Mouse (Mus musculus) limb, embryonic 11.5 days (tissue): ENCODE results near the gene Gm10273. TPM values are rescaled to one million over a fixed set of nuclear protein-coding genes. Genes with fewer than 3 reads are reported as not detected.

Source experiments
- ATAC-seq: fragments of 200-750 bp; cut with Nextera tagmentation; 2 replicates; pipeline ENCODE4 v1.8.0; 2017; ENCODE audit warnings: low read depth; ENCODE audit not compliant: insufficient number of reproducible peaks, low FRiP score, low TSS enrichment
- DNase-seq: peaks from one replicate; pipeline ENCODE4 v3.0.0-alpha.2; 2015; ENCODE audit warnings: low spot score
- H3K27ac ChIP-seq: fragments of 300-500 bp; sonication (generic); replicated peaks from 2 replicates; pipeline ENCODE4 v1.5.1; 2014; ENCODE audit warnings: low read depth, mild to moderate bottlenecking, low read length
- H3K27me3 ChIP-seq: fragments of 300-500 bp; sonication (generic); 2 replicates; pipeline ENCODE4 v1.6.1; 2014; ENCODE audit warnings: mild to moderate bottlenecking, low read length, mixed read lengths; ENCODE audit not compliant: control insufficient read depth, insufficient read depth
- H3K36me3 ChIP-seq: fragments of 300-500 bp; sonication (generic); 2 replicates; pipeline ENCODE4 v1.6.1; 2014; ENCODE audit warnings: mild to moderate bottlenecking, low read length, moderate library complexity, mixed read lengths; ENCODE audit not compliant: control insufficient read depth, insufficient read depth
- H3K4me1 ChIP-seq: fragments of 300-500 bp; sonication (generic); 2 replicates; pipeline ENCODE4 v1.6.1; 2014; ENCODE audit warnings: low read length, mixed read lengths; ENCODE audit not compliant: control insufficient read depth, insufficient read depth
- H3K4me2 ChIP-seq: fragments of 300-500 bp; sonication (generic); 2 replicates; pipeline ENCODE4 v1.6.1; 2014; ENCODE audit warnings: low read depth, mild to moderate bottlenecking, moderate library complexity; ENCODE audit not compliant: severe bottlenecking
- H3K4me3 ChIP-seq: fragments of 300-500 bp; sonication (generic); 2 replicates; pipeline ENCODE4 v1.5.1; 2014; ENCODE audit warnings: low read depth, low read length
- H3K9ac ChIP-seq: fragments of 300-500 bp; sonication (generic); 2 replicates; pipeline ENCODE4 v1.6.1; 2014; ENCODE audit warnings: mild to moderate bottlenecking, low read length
- H3K9me3 ChIP-seq: fragments of 300-500 bp; sonication (generic); 2 replicates; pipeline ENCODE4 v1.6.1; 2016; ENCODE audit warnings: low read length; ENCODE audit not compliant: control insufficient read depth
- WGBS: fragments of 180-500 bp; shearing (Covaris S2); extraction: QIAGEN DNeasy Blood & Tissue Kit; methylation state at CpG from one replicate; pipeline ENCODE4 v1.1.7; 2014; 5-methylcytosine and 5-hydroxymethylcytosine counted together
- polyA plus RNA-seq: library from polyadenylated mRNA; unstranded; fragments of >200 nt; fragmentation: Nextera tagmentation; extraction: Ambion mirVana; gene quantifications from 2 replicates; pipeline ENCODE4 v1.2.1, GENCODE M21; 2014

The Gm10273 gene
- polyA plus RNA-seq, 1 experiment from 2014 or later: 5.1 TPM

DNA sequence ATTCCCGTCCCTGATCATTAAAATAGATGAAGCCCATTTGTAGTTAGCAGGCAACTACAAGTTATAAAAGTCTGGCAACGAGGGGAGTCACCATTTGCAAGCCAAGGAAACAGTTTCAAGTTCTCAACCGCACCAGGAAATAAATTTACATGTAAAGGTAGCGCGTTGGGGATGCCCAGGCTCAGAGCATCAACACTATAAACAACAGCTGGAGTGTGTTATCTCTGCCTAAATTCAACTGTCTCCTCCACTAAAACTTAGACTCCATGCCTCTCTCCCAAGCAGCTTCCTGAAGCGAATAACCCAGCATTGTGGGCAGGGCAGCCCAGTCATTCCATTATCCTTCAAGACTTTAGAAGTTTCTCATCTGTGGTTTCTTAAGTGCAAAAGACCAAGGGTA is 13.1 kb downstream of the Gm10273 start:
- Histone ChIP-seq H3K27me3 (no peaks in the 10 kb centered on the region), H3K4me2 (no peak overlapping the region), H3K9me3 (no peaks in the 10 kb centered on the region), H3K36me3 (no peaks in the 10 kb centered on the region), H3K27ac (no peak overlapping the region), H3K4me3 (no peak overlapping the region), H3K4me1 (no peaks in the 10 kb centered on the region), H3K9ac (no peak overlapping the region)
- DNase-seq: no peak
- no peak for ATAC-seq
- WGBS: 30% methylated on average over 6 of the region's 6 CpGs

DNA sequence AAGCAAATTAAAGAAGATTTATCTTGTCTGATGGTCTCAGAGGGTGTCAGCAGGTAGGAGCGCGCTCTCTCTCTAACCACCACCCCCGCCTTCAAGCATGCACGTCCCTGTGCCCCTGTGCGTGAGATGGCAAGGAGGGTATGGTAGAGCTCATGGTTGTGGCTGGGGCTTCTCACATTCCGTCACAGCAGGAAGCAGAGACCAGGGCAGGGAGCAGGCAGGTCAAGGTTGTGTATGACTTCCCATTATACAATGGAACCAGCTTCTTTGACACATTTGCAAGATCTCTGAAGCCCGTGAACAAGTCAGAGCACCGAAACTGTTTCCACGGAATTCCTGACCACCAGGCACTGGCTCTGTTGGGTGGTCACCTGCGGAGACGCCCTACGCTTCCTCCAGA is 14.8 kb downstream of the Gm10273 start:
- no peaks in the 10 kb centered on the region for H3K9me3 ChIP-seq
- ATAC-seq (no peak), DNase-seq (no peak)
- H3K4me2 ChIP-seq: no peak overlapping the region
- H3K9ac ChIP-seq: no peak overlapping the region
- WGBS: 75% methylated on average over 12 of the region's 12 CpGs
- no peaks in the 10 kb centered on the region for H3K36me3 ChIP-seq
- H3K27me3 ChIP-seq: no peaks in the 10 kb centered on the region
- no peak overlapping the region for H3K4me3 ChIP-seq
- H3K27ac ChIP-seq: no peak overlapping the region
- H3K4me1 ChIP-seq: no peaks in the 10 kb centered on the region

DNA sequence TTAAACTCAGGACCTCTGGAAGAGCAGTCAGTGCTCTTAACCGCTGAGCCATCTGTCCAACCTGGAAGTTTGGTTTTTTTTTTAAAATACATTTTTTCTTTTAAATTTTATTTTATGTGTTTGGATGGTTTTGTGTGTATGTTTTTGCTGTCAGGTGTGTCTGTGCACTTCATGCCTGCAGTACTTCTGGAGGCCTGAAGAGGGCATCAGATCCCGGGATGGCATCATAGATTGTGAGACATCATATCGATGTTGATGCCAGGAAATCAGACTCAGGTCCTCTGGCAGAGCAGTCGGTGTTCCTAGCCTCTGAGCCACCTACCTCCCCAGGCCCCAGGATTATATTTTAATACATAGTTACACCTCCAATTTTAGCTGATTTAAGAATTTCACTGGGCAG is 18.3 kb downstream of the Gm10273 start:
- H3K27ac ChIP-seq: no peak overlapping the region
- H3K9me3 ChIP-seq: no peaks in the 10 kb centered on the region
- H3K27me3 ChIP-seq: no peaks in the 10 kb centered on the region
- H3K4me1 ChIP-seq: no peaks in the 10 kb centered on the region
- no peaks in the 10 kb centered on the region for H3K36me3 ChIP-seq
- DNase-seq: no peak
- no peak overlapping the region for H3K4me3 ChIP-seq
- 87% methylated on average over 4 of the region's 4 CpGs for WGBS
- ATAC-seq: no peak
- no peak overlapping the region for H3K4me2 ChIP-seq
- H3K9ac ChIP-seq: no peak overlapping the region

DNA sequence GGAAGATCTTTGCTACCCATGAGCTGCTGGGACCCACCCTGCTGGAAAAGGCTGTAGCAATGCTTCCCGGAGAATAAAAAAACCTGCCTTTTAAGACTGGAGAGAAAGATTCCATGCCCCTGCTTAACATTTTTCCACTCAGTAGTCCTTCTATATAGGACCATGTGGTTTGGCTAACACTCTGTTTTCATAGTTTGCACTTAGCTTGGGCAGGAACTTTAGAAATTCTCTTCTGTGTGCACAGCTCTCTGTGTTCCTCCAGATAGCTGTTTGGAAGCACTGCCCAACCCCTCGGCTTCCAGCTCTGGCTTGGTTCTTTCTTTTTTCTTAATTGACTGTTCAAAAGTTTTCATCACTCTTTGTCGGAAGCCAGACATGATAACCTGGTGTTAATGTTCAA is 21.2 kb downstream of the Gm10273 start:
- WGBS: 76% methylated on average over 3 of the region's 3 CpGs
- ATAC-seq (no peak), DNase-seq (no peak)
- Histone ChIP-seq H3K4me3 (no peak overlapping the region), H3K36me3 (no peaks in the 10 kb centered on the region), H3K9me3 (no peaks in the 10 kb centered on the region), H3K9ac (no peak overlapping the region), H3K27me3 (no peaks in the 10 kb centered on the region), H3K4me1 (no peaks in the 10 kb centered on the region), H3K4me2 (no peak overlapping the region), H3K27ac (no peak overlapping the region)

DNA sequence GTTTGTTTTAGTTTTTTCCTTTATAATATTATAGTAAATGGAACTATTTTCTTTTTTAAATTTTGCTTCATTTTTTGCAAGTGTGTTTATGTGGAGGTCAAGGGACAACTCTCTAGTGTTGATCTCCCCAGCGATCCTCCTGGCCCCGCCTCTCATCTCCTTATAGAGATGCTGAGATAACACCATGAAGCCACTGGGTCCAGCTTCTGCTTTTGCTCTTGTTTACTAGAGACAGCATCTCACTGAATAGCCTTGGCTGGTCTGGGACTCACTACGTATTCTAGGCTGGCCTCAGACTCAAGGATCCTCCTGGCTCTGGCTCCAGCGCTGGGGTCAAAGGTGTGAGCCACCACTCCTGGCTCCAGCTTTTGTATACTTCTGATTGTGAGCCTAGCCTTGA is 24.1 kb downstream of the Gm10273 start:
- WGBS: 84% methylated on average over 4 of the region's 4 CpGs
- ATAC-seq (no peak), DNase-seq (no peak)
- H3K4me1 ChIP-seq: no peaks in the 10 kb centered on the region
- no peak overlapping the region for H3K4me3 ChIP-seq
- no peak overlapping the region for H3K27ac ChIP-seq
- no peak overlapping the region for H3K9ac ChIP-seq
- H3K27me3 ChIP-seq: no peaks in the 10 kb centered on the region
- no peak overlapping the region for H3K4me2 ChIP-seq
- H3K9me3 ChIP-seq: no peaks in the 10 kb centered on the region
- no peaks in the 10 kb centered on the region for H3K36me3 ChIP-seq

DNA sequence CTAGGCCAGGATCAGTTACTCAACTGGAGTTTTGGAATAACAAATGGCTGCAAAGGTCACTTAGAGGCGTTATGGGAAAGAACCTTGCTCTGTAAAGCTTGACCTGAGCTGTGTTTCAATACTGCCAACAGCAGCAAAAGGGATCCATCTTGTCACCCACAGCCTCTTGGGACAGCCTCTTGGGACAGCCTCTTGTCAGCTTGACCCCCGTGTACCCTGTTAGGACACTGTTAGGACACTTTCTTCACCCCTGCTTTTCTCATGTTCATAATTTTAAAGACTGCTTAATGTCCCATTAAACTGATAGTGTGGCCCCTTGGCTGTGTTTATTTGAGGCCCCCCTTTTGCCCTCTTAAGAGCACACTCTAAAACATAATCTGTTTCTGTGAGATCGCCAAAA is 29.0 kb downstream of the Gm10273 start:
- no peak for DNase-seq
- H3K9ac ChIP-seq: no peak overlapping the region
- no peaks in the 10 kb centered on the region for H3K36me3 ChIP-seq
- H3K27me3 ChIP-seq: no peaks in the 10 kb centered on the region
- H3K4me1 ChIP-seq: no peaks in the 10 kb centered on the region
- H3K27ac ChIP-seq: no peak overlapping the region
- H3K4me3 ChIP-seq: no peak overlapping the region
- H3K4me2 ChIP-seq: no peak overlapping the region
- 71% methylated on average over 3 of the region's 3 CpGs for WGBS
- no peak for ATAC-seq
- no peaks in the 10 kb centered on the region for H3K9me3 ChIP-seq

DNA sequence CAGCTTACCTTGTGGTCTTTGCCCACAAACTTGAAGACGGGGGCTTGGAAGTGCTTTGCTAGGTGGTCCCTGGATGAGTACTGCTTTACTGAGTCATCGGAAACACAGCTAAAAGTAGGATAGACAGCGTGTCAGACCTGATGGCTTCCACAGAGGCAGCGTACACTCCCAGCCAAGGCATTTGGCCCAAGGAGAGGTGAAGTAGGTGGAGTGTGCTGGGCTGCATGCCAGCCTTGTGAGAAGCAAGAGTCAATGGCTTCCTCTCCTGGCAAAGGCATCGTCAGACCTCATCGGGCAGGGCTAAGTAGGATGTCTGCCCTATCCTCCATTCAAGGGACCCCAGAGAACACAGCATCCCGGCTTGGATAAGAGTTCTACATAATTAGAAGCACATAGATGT is 29.9 kb downstream of the Gm10273 start:
- no peak overlapping the region for H3K4me2 ChIP-seq
- no peaks in the 10 kb centered on the region for H3K4me1 ChIP-seq
- no peaks in the 10 kb centered on the region for H3K36me3 ChIP-seq
- 94% methylated on average over 7 of the region's 7 CpGs for WGBS
- H3K27me3 ChIP-seq: no peaks in the 10 kb centered on the region
- ATAC-seq: no peak
- H3K4me3 ChIP-seq: no peak overlapping the region
- no peak overlapping the region for H3K27ac ChIP-seq
- H3K9ac ChIP-seq: no peak overlapping the region
- H3K9me3 ChIP-seq: no peaks in the 10 kb centered on the region
- no peak for DNase-seq

DNA sequence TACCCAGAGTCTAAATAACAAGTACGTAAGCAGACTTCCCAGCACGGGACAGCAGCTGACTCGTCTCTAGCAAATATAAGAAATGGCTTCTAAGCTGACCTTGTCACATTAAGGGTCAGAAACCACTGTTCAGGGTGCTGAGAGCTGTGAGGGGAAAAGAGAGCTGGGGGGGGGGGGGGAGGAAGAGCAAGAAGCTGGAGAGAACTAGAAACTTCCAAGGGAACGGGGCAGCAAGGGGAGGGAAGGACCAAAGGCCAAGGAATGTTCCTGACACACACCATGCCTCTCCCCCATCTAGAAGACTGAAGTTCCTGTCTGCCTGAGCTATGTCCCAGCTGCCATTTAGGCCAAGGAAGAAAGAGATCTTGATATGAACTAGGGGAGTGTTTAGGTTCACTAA is 30.9 kb downstream of the Gm10273 start:
- WGBS: 76% methylated on average over 4 of the region's 4 CpGs
- no peak for ATAC-seq
- no peak overlapping the region for H3K27ac ChIP-seq
- H3K4me2 ChIP-seq: no peak overlapping the region
- H3K27me3 ChIP-seq: no peaks in the 10 kb centered on the region
- no peak for DNase-seq
- no peak overlapping the region for H3K4me3 ChIP-seq
- H3K9me3 ChIP-seq: no peaks in the 10 kb centered on the region
- no peaks in the 10 kb centered on the region for H3K36me3 ChIP-seq
- no peaks in the 10 kb centered on the region for H3K4me1 ChIP-seq
- H3K9ac ChIP-seq: no peak overlapping the region

DNA sequence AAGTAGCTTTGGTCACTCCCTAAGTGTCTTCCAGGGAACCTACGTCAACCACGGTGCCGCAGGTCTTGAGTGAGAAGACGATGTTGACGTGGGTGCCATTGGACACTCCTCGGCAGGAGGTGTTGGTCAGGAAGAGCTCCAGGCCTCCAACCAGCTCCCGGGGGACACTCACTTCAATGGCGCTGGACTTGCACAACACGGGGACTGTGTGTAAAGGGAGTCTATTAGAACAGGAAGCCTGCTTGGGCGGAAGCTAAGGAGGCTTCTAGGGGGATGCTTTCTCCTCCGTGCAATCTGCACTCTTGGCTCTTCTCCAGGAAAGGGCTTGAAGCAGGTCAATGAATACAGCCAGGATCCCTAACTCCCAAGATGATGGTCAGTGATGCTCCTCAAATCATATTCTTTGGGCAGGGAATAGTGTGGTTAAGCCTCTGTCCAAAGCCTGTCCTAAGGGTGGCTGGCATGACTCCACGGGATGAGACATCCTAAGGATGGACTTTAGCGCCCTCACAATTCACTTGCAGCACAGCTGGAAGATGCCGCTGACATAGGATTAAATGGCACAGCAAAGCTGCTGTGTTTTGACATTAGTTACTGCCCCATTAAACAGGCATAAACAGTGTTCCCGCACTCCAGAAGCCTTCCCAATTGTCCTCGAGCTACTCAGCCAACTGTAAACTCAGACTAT is 34.2 kb downstream of the Gm10273 start:
- no peak overlapping the region for H3K27ac ChIP-seq
- H3K4me1 ChIP-seq: no peaks in the 10 kb centered on the region
- DNase-seq (no peak), ATAC-seq (no peak)
- no peak overlapping the region for H3K4me2 ChIP-seq
- H3K9ac ChIP-seq: no peak overlapping the region
- H3K36me3 ChIP-seq: no peaks in the 10 kb centered on the region
- no peaks in the 10 kb centered on the region for H3K9me3 ChIP-seq
- no peaks in the 10 kb centered on the region for H3K27me3 ChIP-seq
- WGBS: 89% methylated on average over 16 of the region's 16 CpGs
- H3K4me3 ChIP-seq: no peak overlapping the region
